Mouse (Mus musculus): ENCODE measurements around the gene Adprhl1. TPM values are rescaled to one million over a fixed set of nuclear protein-coding genes. Genes with fewer than 3 reads are reported as not detected.

The Adprhl1 gene
- total RNA-seq, 2 experiments from 2014 or later, result 1.3 to 1.9 TPM

DNA sequence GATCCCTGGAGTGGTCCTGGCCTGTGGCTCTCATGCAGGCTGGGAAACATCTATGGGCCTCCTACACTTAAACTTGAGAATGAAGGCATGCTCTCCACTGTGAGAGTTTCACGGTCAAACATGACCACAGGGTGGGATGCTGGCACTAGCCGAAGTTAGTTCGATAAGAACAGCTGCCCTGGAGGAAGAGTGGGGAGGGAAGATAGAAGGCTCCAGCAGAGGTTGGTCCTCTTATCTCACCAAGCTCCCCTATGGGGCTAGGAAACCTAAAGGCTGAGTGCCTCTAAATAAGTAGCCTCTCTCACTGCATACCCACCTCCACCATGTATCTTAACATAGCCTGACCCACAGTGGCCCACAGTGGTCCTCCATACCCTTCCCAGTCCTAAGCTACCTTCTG lies 51.2 kb downstream of the Adprhl1 start:
- intact Hi-C loops (cut with DNase I), result no loop called here
- DNase-seq (ENCODE audit: extremely low spot score in 1 of 2, low spot score in 2 of 2), result no peak

DNA sequence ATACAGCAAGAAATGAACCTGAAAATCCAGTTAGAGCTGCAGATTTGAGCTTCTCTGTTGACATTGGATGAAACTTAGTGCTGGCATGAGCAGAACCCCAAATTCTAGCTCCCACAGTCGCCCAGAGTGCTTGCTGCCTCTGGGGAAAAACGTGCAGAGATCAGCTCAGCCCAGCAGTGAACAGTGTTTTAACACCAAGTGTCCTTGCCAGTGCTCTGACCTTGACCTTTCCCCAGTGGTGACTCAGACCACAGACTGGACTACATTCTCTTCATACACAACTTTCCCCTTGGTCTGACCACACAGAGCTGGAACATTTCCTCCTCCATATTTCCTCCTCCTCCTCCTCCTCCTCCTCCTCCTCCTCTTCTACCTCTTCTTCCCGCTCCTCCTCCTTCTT lies 51.9 kb downstream of the Adprhl1 start:
- intact Hi-C loops (cut with DNase I), result no loop called here
- no peak for DNase-seq (ENCODE audit: extremely low spot score in 1 of 2, low spot score in 2 of 2)

DNA sequence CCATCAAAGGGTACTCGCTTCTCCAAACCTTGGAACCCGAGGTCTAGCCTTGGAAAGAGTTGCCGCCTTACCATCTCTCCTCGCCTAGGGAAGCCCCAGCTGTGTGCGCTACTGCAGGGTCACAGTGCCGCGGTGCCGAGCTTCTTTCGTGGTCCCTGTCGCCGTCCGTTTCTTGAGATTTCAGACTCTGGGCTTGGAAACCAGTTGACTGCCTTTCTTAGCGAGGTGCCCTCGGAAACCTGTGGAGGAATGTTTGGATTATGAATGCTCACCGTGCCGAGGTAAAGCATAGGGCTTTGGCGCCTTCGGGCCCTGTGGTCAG lies 53.0 kb downstream of the Adprhl1 start:
- intact Hi-C loops (cut with DNase I), result no loop called here
- no peak for DNase-seq (ENCODE audit: extremely low spot score in 1 of 2, low spot score in 2 of 2)

DNA sequence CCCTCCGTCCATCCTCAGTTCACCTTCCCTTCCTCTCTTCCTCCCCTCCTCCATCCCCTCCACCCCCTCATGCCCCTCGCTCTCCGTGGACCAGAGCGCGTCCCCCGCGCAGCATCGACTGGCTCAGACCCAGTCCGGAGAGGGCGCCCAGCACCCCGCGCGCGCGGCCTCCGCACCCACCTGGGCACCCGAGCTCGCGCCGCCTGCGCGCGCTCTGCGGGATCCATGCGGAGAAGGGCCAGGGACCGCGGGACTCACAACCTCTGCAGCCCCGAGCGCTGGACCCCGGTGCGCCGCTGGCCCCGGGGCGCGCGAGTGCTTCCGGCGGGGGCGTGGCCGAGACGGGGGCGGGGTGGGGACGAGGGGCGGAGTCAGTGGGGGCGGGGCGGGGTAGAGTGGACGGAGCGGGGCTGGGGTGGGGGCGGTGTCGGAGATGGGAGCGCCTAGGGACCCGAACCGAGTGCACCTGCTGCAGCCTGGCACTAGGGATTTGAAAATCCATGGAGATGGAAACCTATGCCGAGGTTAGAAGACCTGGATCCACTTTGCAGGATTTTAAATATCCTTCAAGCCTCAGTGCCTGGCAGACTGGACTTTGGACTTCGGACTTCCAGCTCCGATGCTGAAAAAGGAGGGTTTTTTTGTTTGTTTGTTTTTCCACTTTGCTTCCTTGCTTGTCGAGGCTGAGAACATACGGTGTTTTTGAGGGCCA lies 53.5 kb downstream of the Adprhl1 start, which contains the start of gene Grtp1:
Gene Grtp1 (minus strand): TSS at position 320 of the 712 bp plus-strand sequence.
- DNase-seq (ENCODE audit: extremely low spot score in 1 of 2, low spot score in 2 of 2), result peak in 1 of 2 experiments; percentile 74
- intact Hi-C loops (cut with DNase I), result no loop called here

DNA sequence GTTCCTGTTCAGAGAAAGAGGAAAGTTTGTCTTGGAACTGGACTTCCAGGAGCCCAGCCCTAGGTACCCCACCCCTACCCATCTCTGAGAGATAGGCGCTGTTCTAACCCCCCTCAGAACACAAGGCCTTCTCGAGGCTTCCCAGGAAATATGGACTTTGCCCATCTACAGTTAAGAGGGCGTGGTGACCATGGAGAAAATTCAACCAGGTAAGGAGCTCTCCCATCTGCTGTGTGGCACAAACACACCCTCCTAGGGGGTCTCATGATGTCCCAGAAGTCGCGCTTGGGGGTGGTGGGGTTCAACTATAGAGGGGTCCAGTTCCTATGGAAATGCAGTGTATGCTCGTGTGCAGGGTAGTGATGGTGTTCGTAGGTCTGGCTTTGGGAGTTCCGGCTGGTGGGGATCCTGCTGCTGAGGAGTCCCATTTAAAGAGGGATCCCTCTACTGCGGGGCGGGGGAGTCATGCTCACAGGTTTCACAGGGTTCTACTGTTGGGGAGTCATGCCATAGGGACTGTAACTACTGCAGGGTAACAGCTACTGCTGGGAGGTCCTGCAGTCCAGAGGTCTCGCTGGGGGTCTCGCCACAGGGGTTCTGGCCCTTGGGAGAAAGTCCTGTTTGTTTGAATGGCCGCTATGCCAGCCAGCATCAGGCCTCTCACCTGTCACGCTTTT lies 54.4 kb downstream of the Adprhl1 start:
- intact Hi-C loops (cut with DNase I), result no loop called here
- DNase-seq (ENCODE audit: extremely low spot score in 1 of 2, low spot score in 2 of 2), result no peak

DNA sequence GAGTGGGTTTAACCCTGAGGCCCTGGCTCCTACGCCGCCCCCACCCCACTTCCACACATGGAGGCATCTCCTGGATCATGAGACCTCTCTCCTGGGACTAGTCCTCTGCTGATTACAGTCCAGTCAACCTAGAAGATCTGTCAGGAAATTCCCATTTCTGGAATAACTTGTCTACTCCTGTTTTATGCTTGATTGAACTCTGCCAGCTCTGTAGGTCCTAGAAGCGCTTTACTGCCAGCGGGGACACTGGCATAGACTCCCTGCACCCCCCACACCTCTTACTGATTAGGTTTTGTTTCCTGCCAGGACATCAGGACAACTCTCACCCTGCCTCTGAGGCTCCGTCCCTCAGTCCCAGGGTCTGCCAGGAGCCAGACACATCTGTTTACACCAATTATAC lies 56.5 kb downstream of the Adprhl1 start:
- DNase-seq (ENCODE audit: extremely low spot score in 1 of 2, low spot score in 2 of 2), result no peak
- intact Hi-C loops (cut with DNase I), result no loop called here

DNA sequence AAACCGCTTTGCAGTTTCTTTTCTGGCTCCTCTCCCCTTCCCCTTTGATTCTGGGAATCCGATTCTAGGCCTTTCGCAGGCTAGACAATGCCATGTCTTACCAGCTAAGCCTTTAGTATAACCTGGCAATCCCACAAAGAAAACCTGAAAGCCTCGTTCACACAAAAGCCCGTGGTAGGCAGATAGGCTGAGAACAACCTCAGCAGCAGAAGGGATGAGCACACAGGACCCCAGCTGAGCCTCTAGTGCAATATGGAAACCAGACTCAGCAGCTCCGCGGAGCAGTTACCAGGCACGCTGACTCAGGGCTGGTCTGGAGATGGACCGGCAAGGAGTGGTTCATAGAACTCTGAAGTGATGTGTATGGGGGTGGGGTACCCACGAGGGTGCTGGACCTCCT lies 59.1 kb downstream of the Adprhl1 start:
- intact Hi-C loops (cut with DNase I), result no loop called here
- DNase-seq (ENCODE audit: extremely low spot score in 1 of 2, low spot score in 2 of 2), result no peak

DNA sequence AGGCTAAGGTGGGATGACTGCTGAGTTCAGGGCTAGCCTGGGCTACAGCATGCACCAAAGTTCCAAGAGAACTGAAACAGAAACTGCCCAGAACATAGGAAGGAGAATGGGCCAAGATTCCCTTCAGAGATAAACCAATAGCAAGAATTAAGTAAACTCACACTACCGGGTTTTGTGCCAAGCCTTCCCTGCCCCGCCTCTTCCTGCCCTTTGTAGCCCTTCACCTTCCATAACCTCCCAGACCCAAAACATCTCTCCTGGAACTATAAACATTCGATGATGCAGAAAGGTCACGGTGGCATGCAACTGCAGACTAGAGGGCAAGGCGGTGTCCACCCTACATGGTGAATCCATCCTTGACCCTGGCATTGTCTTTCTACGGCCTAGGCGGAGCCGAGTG lies 63.7 kb downstream of the Adprhl1 start:
- intact Hi-C loops (cut with DNase I), result no loop called here
- no peak for DNase-seq (ENCODE audit: extremely low spot score in 1 of 2, low spot score in 2 of 2)

DNA sequence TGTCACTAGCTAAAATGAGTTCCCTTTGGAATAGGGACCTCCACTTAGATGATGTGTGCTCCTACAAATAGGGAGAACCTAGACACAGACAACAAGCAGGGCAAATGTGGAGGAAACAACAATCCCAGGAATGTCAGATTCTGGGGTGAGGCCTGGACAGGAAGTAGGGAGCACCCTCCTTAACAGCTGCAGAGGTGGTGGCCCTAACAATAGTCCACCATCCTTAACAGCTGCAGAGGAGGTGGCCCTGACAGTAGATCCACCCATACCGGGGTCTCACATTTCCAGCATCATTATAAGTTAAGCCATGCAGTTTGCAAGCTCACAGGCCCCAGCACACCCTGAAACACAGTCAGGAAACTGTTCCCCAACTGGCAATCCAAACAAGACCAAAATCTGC lies 65.1 kb downstream of the Adprhl1 start:
- intact Hi-C loops (cut with DNase I), result no loop called here
- DNase-seq (ENCODE audit: extremely low spot score in 1 of 2, low spot score in 2 of 2), result no peak

DNA sequence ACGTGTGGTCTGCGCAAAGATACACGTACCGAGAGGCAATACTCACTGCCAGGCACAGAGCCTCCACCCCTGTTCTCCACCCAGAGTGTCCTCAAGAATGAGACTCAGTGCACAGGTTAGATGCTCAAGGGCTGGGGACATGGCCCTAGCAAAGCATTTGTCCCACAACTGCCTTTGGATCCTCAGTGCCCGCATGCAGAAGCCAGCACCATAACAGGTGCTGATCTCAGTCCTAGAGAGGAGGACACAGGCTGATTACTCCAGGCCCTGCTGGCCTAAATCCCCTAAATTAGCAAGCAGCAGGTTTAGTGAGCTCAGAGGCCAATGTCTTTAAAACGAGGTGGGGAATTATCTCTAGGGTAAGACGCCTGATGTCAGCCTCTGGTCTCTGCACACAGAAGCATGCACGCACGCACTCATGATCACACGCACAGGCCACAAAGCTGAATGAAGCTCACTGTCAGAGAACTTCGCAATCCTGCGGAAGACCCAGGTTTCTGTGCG lies 65.9 kb downstream of the Adprhl1 start:
- no peak for DNase-seq (ENCODE audit: extremely low spot score in 1 of 2, low spot score in 2 of 2)
- intact Hi-C loops (cut with DNase I), result no loop called here

DNA sequence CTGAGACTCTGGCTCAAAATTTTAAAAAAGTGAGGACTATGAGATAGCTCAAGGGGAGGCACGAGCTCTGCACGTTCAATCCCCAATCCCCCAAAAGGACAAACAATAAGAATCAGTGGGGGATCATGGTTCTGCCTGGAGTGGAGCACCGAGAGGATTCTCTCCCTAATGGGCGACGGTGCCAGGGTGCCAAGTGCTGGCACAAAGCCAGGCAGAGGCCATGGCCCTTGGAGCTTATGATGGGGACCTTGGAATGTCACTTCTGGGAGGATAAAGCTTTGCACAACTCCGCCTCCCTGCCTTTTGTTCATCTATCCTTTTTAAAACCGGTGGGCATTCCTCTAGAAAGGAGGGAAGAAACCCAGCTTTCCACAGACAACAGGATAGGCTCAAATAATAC lies 66.3 kb downstream of the Adprhl1 start:
- DNase-seq (ENCODE audit: extremely low spot score in 1 of 2, low spot score in 2 of 2), result no peak
- intact Hi-C loops (cut with DNase I), result no loop called here

DNA sequence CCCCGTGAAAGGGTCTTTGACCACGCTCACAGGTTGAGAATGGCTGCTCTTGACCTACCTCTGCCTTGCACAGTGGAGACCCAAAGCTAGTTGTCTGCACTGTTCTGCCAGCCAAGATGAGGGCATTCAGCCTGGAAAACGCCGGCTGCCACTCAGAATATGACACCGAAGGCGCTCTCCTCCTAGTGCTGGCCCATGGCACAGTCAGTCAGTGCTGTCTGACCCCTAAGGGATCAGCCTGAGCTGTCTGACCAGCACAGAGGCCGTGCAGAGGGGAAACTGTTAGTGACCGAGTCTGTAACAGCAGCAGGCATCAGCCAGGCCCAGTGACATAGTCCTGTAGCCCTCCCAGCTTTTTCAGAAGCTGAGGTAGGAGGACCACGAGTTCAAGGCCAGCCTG lies 66.7 kb downstream of the Adprhl1 start:
- intact Hi-C loops (cut with DNase I), result no loop called here
- no peak for DNase-seq (ENCODE audit: extremely low spot score in 1 of 2, low spot score in 2 of 2)

DNA sequence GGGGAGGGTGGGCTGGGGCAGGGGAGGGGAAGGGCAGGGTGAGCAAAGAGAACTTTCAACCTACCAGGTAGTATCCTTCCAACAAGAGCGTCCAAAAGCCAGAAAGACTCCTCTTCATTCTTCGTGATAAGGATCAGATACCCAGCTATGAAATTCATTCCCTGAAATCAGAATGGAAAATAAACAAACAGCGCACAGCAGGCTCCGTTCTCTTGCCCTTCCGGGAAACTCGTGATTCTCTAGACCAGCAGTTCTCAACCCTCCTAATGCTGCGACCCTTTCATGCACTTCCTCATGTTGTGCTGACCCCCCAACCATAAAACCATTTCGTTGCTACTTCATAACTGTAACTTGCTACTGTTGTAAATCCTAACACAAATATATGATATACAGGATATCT lies 67.1 kb downstream of the Adprhl1 start:
- intact Hi-C loops (cut with DNase I), result no loop called here
- no peak for DNase-seq (ENCODE audit: extremely low spot score in 1 of 2, low spot score in 2 of 2)

DNA sequence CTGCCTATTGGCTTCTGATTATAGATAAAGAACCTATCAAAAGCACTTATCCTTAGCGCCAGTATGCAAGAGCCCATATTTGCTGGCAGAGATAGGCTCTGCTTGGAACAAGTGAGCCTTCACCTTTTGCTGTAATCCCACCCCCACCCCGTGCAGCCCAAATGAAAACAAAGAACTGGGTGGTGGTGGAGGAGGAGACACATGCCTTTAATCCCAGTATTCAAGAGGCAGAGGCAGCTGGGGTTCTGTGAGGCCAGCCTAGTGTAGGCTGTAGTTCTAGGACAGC lies 72.3 kb downstream of the Adprhl1 start:
- DNase-seq (ENCODE audit: extremely low spot score in 1 of 2, low spot score in 2 of 2), result no peak
- intact Hi-C loops (cut with DNase I), result no loop called here

DNA sequence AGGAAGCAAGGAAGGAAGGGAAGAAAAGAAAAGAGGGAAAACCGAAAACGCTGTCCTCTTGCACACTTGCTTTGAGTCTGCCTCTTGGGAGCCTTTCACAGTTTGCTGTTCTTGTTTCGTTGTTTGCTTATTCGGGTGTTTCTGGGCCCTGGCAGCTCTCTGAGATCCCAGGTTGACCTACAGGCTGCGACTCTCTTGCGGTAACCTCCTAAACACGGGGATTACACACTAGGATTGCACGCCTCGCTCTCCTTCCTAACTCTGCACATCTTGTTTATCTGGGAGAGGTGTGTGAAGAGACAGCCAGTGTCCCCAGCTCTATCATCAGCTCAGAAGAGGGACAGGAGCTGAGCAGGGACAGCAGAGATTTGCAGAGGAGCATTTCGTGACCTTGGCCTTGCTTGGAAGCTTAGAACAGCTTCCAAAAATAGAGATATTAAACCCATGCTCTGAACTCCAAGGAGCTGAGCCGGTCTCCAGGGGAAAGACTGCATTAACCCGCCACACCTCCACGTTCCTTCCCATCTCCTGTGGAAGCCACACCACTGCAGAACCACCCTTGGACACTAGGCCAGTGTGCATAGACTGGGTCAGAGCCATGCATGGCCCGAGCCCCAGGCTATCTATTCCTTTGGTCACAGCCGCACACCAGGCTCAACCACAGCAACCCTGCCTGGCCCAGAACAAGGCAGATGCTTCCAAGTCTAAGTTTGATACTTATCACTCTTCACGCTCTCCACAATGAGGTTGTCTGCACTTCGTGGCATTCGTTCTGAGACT lies 72.9 kb downstream of the Adprhl1 start:
- DNase-seq (ENCODE audit: extremely low spot score in 1 of 2, low spot score in 2 of 2), result no peak
- intact Hi-C loops (cut with DNase I), result no loop called here

DNA sequence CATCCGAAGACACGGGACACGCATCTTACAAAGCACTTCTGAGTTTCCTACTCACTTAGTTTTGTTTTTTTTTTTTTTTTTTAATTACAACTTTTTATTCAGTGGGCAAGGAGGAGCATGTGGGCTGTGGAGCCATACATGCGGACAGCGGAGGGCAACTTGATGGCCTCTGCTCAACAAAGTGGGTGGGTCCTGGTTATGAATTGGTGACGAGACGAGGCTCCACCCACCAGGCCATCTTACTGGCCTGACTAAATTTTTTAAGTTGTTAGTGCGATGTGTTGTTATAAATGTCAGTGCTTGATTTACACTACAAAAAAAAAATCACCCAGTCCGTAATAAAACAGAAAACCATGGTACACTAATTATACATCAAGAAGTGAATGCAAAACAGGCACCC lies 73.6 kb downstream of the Adprhl1 start:
- intact Hi-C loops (cut with DNase I), result no loop called here
- DNase-seq (ENCODE audit: extremely low spot score in 1 of 2, low spot score in 2 of 2), result no peak

DNA sequence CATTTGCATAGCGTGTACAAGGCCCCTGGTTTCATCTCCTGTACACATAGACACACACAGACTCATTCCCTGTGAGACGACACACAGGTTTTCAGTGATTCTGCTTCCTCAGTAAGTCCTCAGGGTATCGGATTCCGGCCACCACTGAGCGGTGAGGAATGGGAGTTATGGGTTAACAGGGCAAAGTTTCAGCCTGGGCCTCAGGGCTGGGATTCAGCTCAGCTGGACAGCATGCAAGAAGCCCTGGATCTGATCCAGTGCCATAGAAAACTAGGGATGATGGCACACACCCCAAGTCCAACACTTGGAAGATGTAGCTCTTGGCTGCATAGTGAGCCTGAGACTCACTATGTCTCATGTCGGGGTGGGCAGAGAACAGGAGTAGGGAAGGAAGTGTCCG lies 74.0 kb downstream of the Adprhl1 start:
- DNase-seq (ENCODE audit: extremely low spot score in 1 of 2, low spot score in 2 of 2), result no peak
- intact Hi-C loops (cut with DNase I), result no loop called here

DNA sequence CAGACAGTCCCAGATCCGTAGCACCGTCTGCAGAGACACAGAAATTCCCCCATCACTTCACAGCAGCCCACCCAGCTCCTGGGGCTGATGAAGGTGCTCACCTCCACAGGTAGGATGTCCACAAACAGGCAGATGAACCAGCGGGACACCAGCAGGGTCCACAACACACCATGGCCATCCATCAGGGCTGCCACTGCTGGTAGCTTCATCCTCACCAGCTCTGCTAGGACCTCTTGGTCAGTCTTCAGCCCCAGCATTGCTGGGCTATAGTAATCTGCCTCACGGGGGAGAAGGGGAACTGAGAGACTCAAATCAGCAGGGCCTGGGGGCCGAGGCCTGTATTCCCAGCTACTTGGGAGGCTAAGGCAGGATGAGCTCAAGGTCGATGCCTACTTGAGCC lies 74.5 kb downstream of the Adprhl1 start:
- no peak for DNase-seq (ENCODE audit: extremely low spot score in 1 of 2, low spot score in 2 of 2)
- intact Hi-C loops (cut with DNase I), result no loop called here

DNA sequence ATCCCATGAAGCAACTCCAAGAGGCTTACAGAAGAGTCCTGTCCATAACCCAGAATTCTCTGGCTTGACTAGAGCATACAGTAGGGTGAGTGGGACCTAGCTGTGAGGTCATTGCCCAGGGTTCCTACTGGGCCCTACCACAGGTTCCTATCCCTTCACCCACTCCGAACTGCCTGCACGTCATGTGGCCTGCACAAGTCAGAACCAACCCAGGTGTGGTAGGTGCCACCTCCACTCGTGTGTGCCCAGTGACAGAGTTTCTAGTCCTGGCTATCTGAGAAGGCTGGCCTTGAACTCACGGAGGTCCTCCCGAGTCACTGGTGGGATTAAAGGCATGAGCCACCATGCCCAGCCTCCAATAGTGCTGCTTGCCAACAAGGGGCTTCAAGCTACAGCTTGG lies 75.8 kb downstream of the Adprhl1 start:
- DNase-seq (ENCODE audit: extremely low spot score in 1 of 2, low spot score in 2 of 2), result no peak
- intact Hi-C loops (cut with DNase I), result no loop called here

DNA sequence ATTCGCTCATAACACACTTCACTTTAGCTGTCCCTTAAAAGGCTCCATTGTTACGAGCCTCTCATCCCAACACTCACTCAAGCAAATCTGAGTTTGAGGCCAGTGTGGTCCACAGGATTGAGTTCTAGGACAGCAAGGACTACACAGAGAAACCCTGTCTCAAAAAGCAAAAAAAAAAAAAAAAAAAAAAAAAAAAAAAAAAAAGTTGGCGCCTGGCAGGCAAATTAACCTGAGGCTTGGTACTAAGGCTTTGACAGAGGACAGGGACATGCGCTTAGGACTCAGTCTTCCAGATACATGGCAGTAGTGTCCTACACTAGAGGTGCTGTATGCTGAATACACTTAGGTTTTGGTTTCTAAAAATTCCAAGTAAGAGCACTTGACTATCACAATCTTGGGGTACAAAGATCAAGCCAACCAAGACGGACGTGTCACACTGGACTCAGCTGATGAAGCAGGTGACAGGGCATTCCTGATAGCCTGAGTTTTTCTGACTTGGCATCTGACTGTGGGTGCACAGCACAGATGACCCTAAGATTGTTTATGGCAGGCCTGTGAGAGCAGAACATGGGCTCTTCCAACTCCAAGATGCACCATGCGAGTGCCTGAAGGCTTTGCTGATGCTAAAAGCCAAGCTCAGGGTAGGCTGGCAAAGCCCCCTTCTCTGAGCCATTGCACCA lies 76.6 kb downstream of the Adprhl1 start:
- intact Hi-C loops (cut with DNase I), result no loop called here
- DNase-seq (ENCODE audit: extremely low spot score in 1 of 2, low spot score in 2 of 2), result no peak

Measured in left cerebral cortex, postnatal 10 days (tissue).